Mouse (Mus musculus) bone marrow, adult 2 months (tissue): ENCODE results near the gene Cep89.

Experiments
- CTCF ChIP-seq: fragments of 200-500 bp; IDR thresholded peaks from 2 replicates; pipeline ENCODE4 v1.5.1; 2011; ENCODE audit warnings: low read length, control low read depth; ENCODE audit not compliant: control insufficient read depth, insufficient read depth
- POLR2A ChIP-seq: fragments of 200-500 bp; IDR thresholded peaks from 2 replicates; pipeline ENCODE4 v1.6.1; 2011; ENCODE audit warnings: low read depth, mild to moderate bottlenecking, control low read depth, low read length, borderline replicate concordance; ENCODE audit not compliant: control insufficient read depth

DNA sequence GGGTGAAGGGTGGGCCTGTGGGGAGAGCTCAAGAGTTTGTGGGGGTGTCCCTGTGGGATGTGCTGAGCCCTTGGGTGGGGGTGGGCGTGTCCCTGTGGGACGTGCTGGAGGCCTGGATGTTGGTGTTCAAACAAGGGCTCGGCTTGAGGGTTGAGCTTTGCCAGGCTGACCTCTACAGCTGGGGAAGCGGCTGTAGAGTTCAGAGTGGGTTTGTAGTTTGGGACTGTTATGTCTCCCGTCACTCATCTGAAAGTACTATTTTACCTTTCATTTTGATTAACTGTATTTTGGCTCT lies 19.8 kb downstream of the Cep89 start:
- no peak for TF ChIP-seq CTCF
- TF ChIP-seq POLR2A = no peak
